Mouse (Mus musculus) erythroid progenitor cell, adult 5-6 weeks (primary cell): ENCODE data around the gene Ly6g6f. TPM values are rescaled to one million over a fixed set of nuclear protein-coding genes. Genes with fewer than 3 reads are reported as not detected.
"Not testable (repeated sequence)": the region's sequence is repeated elsewhere in the genome, so short reads cannot be mapped to it uniquely, and the experiment has no call there.

Experiments used
- ATAC-seq: replicated peaks from 2 replicates; pipeline ENCODE4 v1.8.0; 2016; ENCODE audit warnings: moderate number of reproducible peaks, mild to moderate bottlenecking, moderate TSS enrichment, inconsistent platforms; ENCODE audit not compliant: poor library complexity, low FRiP score, severe bottlenecking
- total RNA-seq, 2 experiments: library from RNA; stranded (forward) in 1 of 2; stranded (reverse) in 1 of 2; fragments of 150-400 nt in 1 of 2; fragments of 186-747, 209-891 nt in 1 of 2; gene quantifications; 2 replicates each; pipeline versions ENCODE4 v1.2.3 to v1.2.4; 2015 to 2017; ENCODE audit warnings: low replicate concordance in 2 of 2

The Ly6g6f gene
- total RNA-seq, 2 experiments from 2014 or later: 3.8 TPM; not detected in 1

DNA sequence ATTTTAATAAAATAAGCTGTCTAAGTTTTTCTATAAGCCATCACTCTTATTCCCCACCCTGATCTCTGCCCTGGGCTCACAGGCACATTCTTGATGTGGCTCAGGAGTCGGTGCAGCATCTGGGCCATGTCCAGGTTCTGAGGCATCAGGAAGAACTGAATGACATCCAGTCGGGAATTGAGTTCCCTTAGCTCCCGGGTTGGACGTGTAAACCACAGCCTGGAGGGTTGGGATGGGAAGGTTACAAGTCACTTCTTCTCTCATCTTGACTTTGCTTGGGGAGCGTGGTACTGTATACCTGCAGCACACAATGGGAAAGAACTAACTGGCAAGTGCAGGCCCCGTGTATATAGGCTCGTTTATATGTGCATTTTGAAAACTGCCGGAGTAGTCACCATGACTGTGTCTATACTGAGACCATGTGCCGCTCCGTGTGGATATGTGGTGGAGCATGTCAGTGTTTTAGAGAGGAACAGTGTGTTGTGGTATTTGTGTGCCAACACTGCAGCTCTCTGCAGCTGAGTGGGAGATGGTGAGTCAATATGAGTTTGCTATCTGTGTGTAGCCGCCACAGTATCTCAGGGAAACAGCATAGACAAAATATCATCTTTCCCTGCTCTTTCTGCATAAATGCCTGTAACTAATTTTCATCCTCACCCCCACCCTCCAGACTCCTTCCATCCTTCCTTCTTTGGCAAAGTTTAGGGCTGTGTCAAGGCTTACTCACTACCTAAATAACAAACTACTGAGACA, 46.1 kb downstream of the Ly6g6f start:
- no peak for ATAC-seq

GRCm38 (mm10) chr17:35034896-35035295, 50.5 kb downstream of the Ly6g6f start:
- no peak for ATAC-seq

- ATAC-seq: not testable (repeated sequence)
Observed at GRCm38 (mm10) chr17:35033703-35034102, 51.7 kb downstream of the Ly6g6f start.

DNA sequence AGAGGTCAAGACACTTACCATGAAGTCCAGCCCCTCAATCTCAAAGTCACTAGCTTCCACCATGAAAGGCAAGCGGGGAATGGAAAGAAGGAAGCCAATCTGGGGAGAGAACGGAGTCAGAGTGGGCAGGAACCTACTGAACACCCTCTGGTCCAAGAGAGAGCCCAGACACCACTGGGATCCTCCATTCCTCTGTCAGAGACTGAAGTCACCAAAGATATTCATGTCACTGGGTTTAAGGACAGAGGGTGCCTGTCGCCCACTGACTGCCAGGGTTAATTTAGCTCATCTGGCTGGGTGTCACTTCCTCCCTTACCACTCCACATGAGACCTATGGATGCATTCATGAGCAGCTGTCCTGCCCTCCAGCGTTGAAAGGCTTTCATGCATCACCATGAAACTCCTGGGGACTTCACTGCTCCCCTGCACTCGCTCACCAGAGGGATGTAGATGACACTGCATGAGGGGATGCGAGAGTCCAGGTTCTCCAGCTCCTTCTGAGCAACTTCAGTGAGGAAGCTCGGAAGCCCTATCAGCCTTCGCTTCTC, 53.0 kb downstream of the Ly6g6f start:
- no peak for ATAC-seq

- peak; percentile 76 for ATAC-seq
Observed at GRCm38 (mm10) chr17:35031880-35032279, 53.5 kb downstream of the Ly6g6f start.

GRCm38 (mm10) chr17:35031272-35031671, 54.1 kb downstream of the Ly6g6f start:
- ATAC-seq: no peak

Other genes with a start within 250 kb of the Ly6g6f start
Only the 30 nearest of the 46 such genes appear.
- gene Hspa1b, start 126.4 kb downstream of the Ly6g6f start, total RNA-seq (2015; ENCODE audit: low replicate concordance): 2.5 and 4.0 TPM in 2 replicates
- gene Hspa1b, start 126.4 kb downstream of the Ly6g6f start, total RNA-seq (2017; ENCODE audit: low replicate concordance): 1.0 and 3.3 TPM in 2 replicates
- gene Gm20481, start 115.7 kb downstream of the Ly6g6f start, total RNA-seq (2015; ENCODE audit: low replicate concordance): not detected in 2 replicates
- gene Gm20481, start 115.7 kb downstream of the Ly6g6f start, total RNA-seq (2017; ENCODE audit: low replicate concordance): not detected in 2 replicates
- 1.4 TPM in 1 of 2 replicates, not detected in the other for gene Hspa1a, start 113.5 kb downstream of the Ly6g6f start, total RNA-seq (2015; ENCODE audit: low replicate concordance)
- 0.30 and 4.6 TPM in 2 replicates for gene Hspa1a, start 113.5 kb downstream of the Ly6g6f start, total RNA-seq (2017; ENCODE audit: low replicate concordance)
- gene Hspa1l, start 112.9 kb downstream of the Ly6g6f start, total RNA-seq (2015; ENCODE audit: low replicate concordance): not detected in 2 replicates
- not detected in 2 replicates for gene Hspa1l, start 112.9 kb downstream of the Ly6g6f start, total RNA-seq (2017; ENCODE audit: low replicate concordance)
- gene Lsm2, start 103.7 kb downstream of the Ly6g6f start, total RNA-seq (2015; ENCODE audit: low replicate concordance): 76.0 and 78.4 TPM in 2 replicates
- 23.0 and 27.6 TPM in 2 replicates for gene Lsm2, start 103.7 kb downstream of the Ly6g6f start, total RNA-seq (2017; ENCODE audit: low replicate concordance)
- 156 and 173 TPM in 2 replicates for gene Vars, start 84.6 kb downstream of the Ly6g6f start, total RNA-seq (2015; ENCODE audit: low replicate concordance)
- gene Vars, start 84.6 kb downstream of the Ly6g6f start, total RNA-seq (2017; ENCODE audit: low replicate concordance): 144 and 198 TPM in 2 replicates
- not detected in 2 replicates for gene Vwa7, start 69.0 kb downstream of the Ly6g6f start, total RNA-seq (2015; ENCODE audit: low replicate concordance)
- 0.39 and 0.53 TPM in 2 replicates for gene Vwa7, start 69.0 kb downstream of the Ly6g6f start, total RNA-seq (2017; ENCODE audit: low replicate concordance)
- 1.7 and 10.8 TPM in 2 replicates for gene Sapcd1, start 57.6 kb downstream of the Ly6g6f start, total RNA-seq (2015; ENCODE audit: low replicate concordance)
- 1.4 TPM in 1 of 2 replicates, not detected in the other for gene Sapcd1, start 57.6 kb downstream of the Ly6g6f start, total RNA-seq (2017; ENCODE audit: low replicate concordance)
- gene Msh5, start 38.9 kb downstream of the Ly6g6f start, total RNA-seq (2015; ENCODE audit: low replicate concordance): 36.9 and 39.6 TPM in 2 replicates
- 27.3 and 50.9 TPM in 2 replicates for gene Msh5, start 38.9 kb downstream of the Ly6g6f start, total RNA-seq (2017; ENCODE audit: low replicate concordance)
- 91.0 and 110 TPM in 2 replicates for gene Clic1, start 35.6 kb downstream of the Ly6g6f start, total RNA-seq (2015; ENCODE audit: low replicate concordance)
- 68.3 and 95.5 TPM in 2 replicates for gene Clic1, start 35.6 kb downstream of the Ly6g6f start, total RNA-seq (2017; ENCODE audit: low replicate concordance)
- gene Ddah2, start 26.6 kb downstream of the Ly6g6f start, total RNA-seq (2015; ENCODE audit: low replicate concordance): 2.1 TPM in 1 of 2 replicates, not detected in the other
- gene Ddah2, start 26.6 kb downstream of the Ly6g6f start, total RNA-seq (2017; ENCODE audit: low replicate concordance): 1.5 and 5.6 TPM in 2 replicates
- gene Ly6g6c, start 20.2 kb downstream of the Ly6g6f start, total RNA-seq (2015; ENCODE audit: low replicate concordance): not detected in 2 replicates
- gene Ly6g6c, start 20.2 kb downstream of the Ly6g6f start, total RNA-seq (2017; ENCODE audit: low replicate concordance): not detected in 2 replicates
- 1.1 TPM in 1 of 2 replicates, not detected in the other for gene Mpig6b, start 19.4 kb downstream of the Ly6g6f start, total RNA-seq (2015; ENCODE audit: low replicate concordance)
- gene Mpig6b, start 19.4 kb downstream of the Ly6g6f start, total RNA-seq (2017; ENCODE audit: low replicate concordance): not detected in 2 replicates
- gene Ly6g6e, start 8.7 kb downstream of the Ly6g6f start, total RNA-seq (2015; ENCODE audit: low replicate concordance): not detected in 2 replicates
- gene Ly6g6e, start 8.7 kb downstream of the Ly6g6f start, total RNA-seq (2017; ENCODE audit: low replicate concordance): not detected in 2 replicates
- not detected in 2 replicates for gene Ly6g6d, start 7.5 kb downstream of the Ly6g6f start, total RNA-seq (2015; ENCODE audit: low replicate concordance)
- not detected in 2 replicates for gene Ly6g6d, start 7.5 kb downstream of the Ly6g6f start, total RNA-seq (2017; ENCODE audit: low replicate concordance)
- 98.5 and 106 TPM in 2 replicates for gene Abhd16a, start 3.7 kb upstream of the Ly6g6f start, total RNA-seq (2015; ENCODE audit: low replicate concordance)
- 84.5 and 97.3 TPM in 2 replicates for gene Abhd16a, start 3.7 kb upstream of the Ly6g6f start, total RNA-seq (2017; ENCODE audit: low replicate concordance)
- gene Ly6g5c, start 22.7 kb upstream of the Ly6g6f start, total RNA-seq (2015; ENCODE audit: low replicate concordance): not detected in 2 replicates
- gene Ly6g5c, start 22.7 kb upstream of the Ly6g6f start, total RNA-seq (2017; ENCODE audit: low replicate concordance): not detected in 2 replicates
- 2.2 and 8.8 TPM in 2 replicates for gene Ly6g5b, start 29.8 kb upstream of the Ly6g6f start, total RNA-seq (2015; ENCODE audit: low replicate concordance)
- gene Ly6g5b, start 29.8 kb upstream of the Ly6g6f start, total RNA-seq (2017; ENCODE audit: low replicate concordance): not detected in 2 replicates
- gene Gpank1, start 35.8 kb upstream of the Ly6g6f start, total RNA-seq (2015; ENCODE audit: low replicate concordance): 15.9 and 33.9 TPM in 2 replicates
- 28.9 and 49.4 TPM in 2 replicates for gene Gpank1, start 35.8 kb upstream of the Ly6g6f start, total RNA-seq (2017; ENCODE audit: low replicate concordance)
- 231 and 261 TPM in 2 replicates for gene Csnk2b, start 36.4 kb upstream of the Ly6g6f start, total RNA-seq (2015; ENCODE audit: low replicate concordance)
- 118 and 134 TPM in 2 replicates for gene Csnk2b, start 36.4 kb upstream of the Ly6g6f start, total RNA-seq (2017; ENCODE audit: low replicate concordance)
- not detected in 2 replicates for gene D17H6S53E, start 40.8 kb upstream of the Ly6g6f start, total RNA-seq (2015; ENCODE audit: low replicate concordance)
- 1.7 and 1.8 TPM in 2 replicates for gene D17H6S53E, start 40.8 kb upstream of the Ly6g6f start, total RNA-seq (2017; ENCODE audit: low replicate concordance)
- not detected in 2 replicates for gene Apom, start 46.4 kb upstream of the Ly6g6f start, total RNA-seq (2015; ENCODE audit: low replicate concordance)
- not detected in 2 replicates for gene Apom, start 46.4 kb upstream of the Ly6g6f start, total RNA-seq (2017; ENCODE audit: low replicate concordance)
- gene Bag6, start 49.6 kb upstream of the Ly6g6f start, total RNA-seq (2015; ENCODE audit: low replicate concordance): 70.6 and 96.0 TPM in 2 replicates
- 54.5 and 81.8 TPM in 2 replicates for gene Bag6, start 49.6 kb upstream of the Ly6g6f start, total RNA-seq (2017; ENCODE audit: low replicate concordance)
- 227 and 234 TPM in 2 replicates for gene Prrc2a, start 79.3 kb upstream of the Ly6g6f start, total RNA-seq (2015; ENCODE audit: low replicate concordance)
- gene Prrc2a, start 79.3 kb upstream of the Ly6g6f start, total RNA-seq (2017; ENCODE audit: low replicate concordance): 42.0 and 64.3 TPM in 2 replicates
- 14.1 and 28.1 TPM in 2 replicates for gene Aif1, start 90.5 kb upstream of the Ly6g6f start, total RNA-seq (2015; ENCODE audit: low replicate concordance)
- 3.3 and 32.3 TPM in 2 replicates for gene Aif1, start 90.5 kb upstream of the Ly6g6f start, total RNA-seq (2017; ENCODE audit: low replicate concordance)
- 34.2 and 66.2 TPM in 2 replicates for gene Lst1, start 102.8 kb upstream of the Ly6g6f start, total RNA-seq (2015; ENCODE audit: low replicate concordance)
- gene Lst1, start 102.8 kb upstream of the Ly6g6f start, total RNA-seq (2017; ENCODE audit: low replicate concordance): 48.4 and 53.5 TPM in 2 replicates
- gene Ltb, start 108.8 kb upstream of the Ly6g6f start, total RNA-seq (2015; ENCODE audit: low replicate concordance): 1.8 and 8.0 TPM in 2 replicates
- gene Ltb, start 108.8 kb upstream of the Ly6g6f start, total RNA-seq (2017; ENCODE audit: low replicate concordance): 0.30 and 10.0 TPM in 2 replicates
- gene Tnf, start 116.4 kb upstream of the Ly6g6f start, total RNA-seq (2015; ENCODE audit: low replicate concordance): 9.6 and 12.6 TPM in 2 replicates
- 0.90 and 3.2 TPM in 2 replicates for gene Tnf, start 116.4 kb upstream of the Ly6g6f start, total RNA-seq (2017; ENCODE audit: low replicate concordance)
- gene Lta, start 119.7 kb upstream of the Ly6g6f start, total RNA-seq (2015; ENCODE audit: low replicate concordance): not detected in 2 replicates
- 0.90 TPM in 1 of 2 replicates, not detected in the other for gene Lta, start 119.7 kb upstream of the Ly6g6f start, total RNA-seq (2017; ENCODE audit: low replicate concordance)
- gene Gm16181, start 135.2 kb upstream of the Ly6g6f start, total RNA-seq (2015; ENCODE audit: low replicate concordance): not detected in 2 replicates
- gene Gm16181, start 135.2 kb upstream of the Ly6g6f start, total RNA-seq (2017; ENCODE audit: low replicate concordance): not detected in 2 replicates